Comparison of ENCODE assay signal across 28 mouse cellular contexts in the genomic region with DNA sequence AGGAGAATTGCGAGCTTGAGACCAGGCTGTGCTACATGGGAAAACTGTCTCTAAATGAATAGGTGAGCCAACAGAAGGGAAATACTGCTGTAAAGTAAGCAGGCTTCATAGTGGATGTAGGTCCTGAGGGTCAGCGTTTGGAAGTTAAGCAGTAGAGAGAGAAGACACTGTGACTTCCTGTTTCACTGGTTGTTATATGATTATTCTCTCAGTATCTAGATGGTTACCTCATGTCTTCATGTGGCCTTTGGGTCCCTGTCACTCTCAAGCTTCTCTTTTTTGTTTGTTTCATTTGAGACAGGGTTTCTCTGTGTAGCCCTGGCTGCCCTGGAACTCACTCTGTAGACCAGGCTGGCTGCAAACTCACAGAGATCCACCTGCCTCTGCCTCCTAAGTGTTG. TPM values are rescaled to one million over a fixed set of nuclear protein-coding genes. Genes with fewer than 3 reads are reported as not detected.
"Had no signal": no experiment of that assay in that cellular context is flagged by ENCODE, and none has a peak within 500 bp of the region (broad histone marks: within the 10 kb centered on the region; RNA-seq: fewer than 3 reads in every experiment).

No protein-coding gene starts in this region.

- H3K9me3 ChIP-seq: heart, embryonic 13.5 days; heart, embryonic 15.5 days; hindbrain, embryonic 12.5 days; intestine, embryonic 15.5 days; limb, embryonic 13.5 days; limb, embryonic 15.5 days; liver, embryonic 12.5 days had no signal

- H3K4me2 ChIP-seq: heart, embryonic 11.5 days; heart, embryonic 13.5 days; heart, embryonic 15.5 days; hindbrain, embryonic 12.5 days; hindbrain, embryonic 14.5 days; intestine, embryonic 15.5 days; limb, embryonic 13.5 days; limb, embryonic 15.5 days; liver, embryonic 12.5 days had no signal

- H3K4me3 ChIP-seq: gastrocnemius, adult 2 months; heart, adult 2 months; heart, embryonic 13.5 days; heart, embryonic 15.5 days; hindbrain, embryonic 12.5 days; intestine, embryonic 15.5 days; layer of hippocampus, adult 2 months; limb, embryonic 13.5 days; limb, embryonic 15.5 days; liver, embryonic 12.5 days had no signal

- H3K27ac ChIP-seq: gastrocnemius, adult 2 months; heart, adult 2 months; heart, embryonic 13.5 days; heart, embryonic 15.5 days; hindbrain, embryonic 12.5 days; hindbrain, embryonic 14.5 days; intestine, embryonic 15.5 days; layer of hippocampus, adult 2 months; limb, embryonic 13.5 days; limb, embryonic 15.5 days; liver, embryonic 12.5 days; liver, embryonic 14.5 days had no signal

- H3K27me3 ChIP-seq: heart, embryonic 13.5 days; heart, embryonic 15.5 days; hindbrain, embryonic 12.5 days; intestine, embryonic 15.5 days; limb, embryonic 13.5 days; limb, embryonic 15.5 days; liver, embryonic 12.5 days had no signal

- H3K4me1 ChIP-seq: heart, embryonic 13.5 days; heart, embryonic 15.5 days; hindbrain, embryonic 12.5 days; intestine, embryonic 15.5 days; limb, embryonic 13.5 days; limb, embryonic 15.5 days; liver, embryonic 12.5 days had no signal

- ATAC-seq: hindbrain, embryonic 16.5 days; inflammation-experienced regulatory T-cells, adult 6 months; intestine, embryonic 15.5 days; intestine, postnatal 0 days; liver, embryonic 12.5 days had no signal

- H3K36me3 ChIP-seq: heart, embryonic 15.5 days; intestine, embryonic 15.5 days; limb, embryonic 15.5 days; liver, embryonic 12.5 days had no signal

- DNase-seq: gastrocnemius, adult 2 months; gastrocnemius, postnatal 10 days; gastrocnemius, postnatal 25 days; heart, adult 2 months; heart, postnatal 14 days; heart, postnatal 36 days; kidney, adult 18-20 months; kidney, adult 8-10 months; kidney, postnatal 10 days; kidney, postnatal 25 days; kidney, postnatal 4 days; left cerebral cortex, postnatal 4 days had no signal

- H3K9ac ChIP-seq: heart, embryonic 13.5 days; heart, embryonic 15.5 days; hindbrain, embryonic 12.5 days; hindbrain, embryonic 14.5 days; intestine, embryonic 15.5 days; limb, embryonic 13.5 days; limb, embryonic 15.5 days; liver, embryonic 12.5 days; liver, embryonic 14.5 days had no signal

RNA-seq across cellular contexts. Expression of a gene that starts 10.1 kb away (rescaled TPM):
- total RNA-seq: liver, adult 2 months had no signal
- polyA plus RNA-seq: limb, embryonic 11.5 days; liver, adult 2 months; liver, embryonic 12.5 days had no signal
